Mouse (Mus musculus) G1E (cell line): ENCODE measurements at regions not wholly inside any gene's neighbourhood (a gene's known extent, or its start where the extent isn't known, plus 50 kb on each side); places are given as distances from the start of the nearest gene placed in this dataset.

ENCODE experiments used
- CTCF ChIP-seq: IDR thresholded peaks from 2 replicates; pipeline ENCODE4 v1.5.1; 2012; ENCODE audit warnings: low read depth, low read length, inconsistent platforms, mixed read lengths
- GATA1 ChIP-seq: IDR thresholded peaks from 2 replicates; pipeline ENCODE4 v1.6.1; 2012; ENCODE audit warnings: borderline replicate concordance, low read length, inconsistent platforms, mixed read lengths
- POLR2AphosphoS5 ChIP-seq: IDR thresholded peaks from 2 replicates; pipeline ENCODE4 v1.6.1; 2012; ENCODE audit warnings: low read depth, low read length, inconsistent platforms; ENCODE audit not compliant: insufficient replicate concordance
- TAL1 ChIP-seq: conservative IDR thresholded peaks from 2 replicates; pipeline ENCODE4 v1.6.1; 2012; ENCODE audit warnings: low read depth, low read length, inconsistent platforms, mixed read lengths

DNA sequence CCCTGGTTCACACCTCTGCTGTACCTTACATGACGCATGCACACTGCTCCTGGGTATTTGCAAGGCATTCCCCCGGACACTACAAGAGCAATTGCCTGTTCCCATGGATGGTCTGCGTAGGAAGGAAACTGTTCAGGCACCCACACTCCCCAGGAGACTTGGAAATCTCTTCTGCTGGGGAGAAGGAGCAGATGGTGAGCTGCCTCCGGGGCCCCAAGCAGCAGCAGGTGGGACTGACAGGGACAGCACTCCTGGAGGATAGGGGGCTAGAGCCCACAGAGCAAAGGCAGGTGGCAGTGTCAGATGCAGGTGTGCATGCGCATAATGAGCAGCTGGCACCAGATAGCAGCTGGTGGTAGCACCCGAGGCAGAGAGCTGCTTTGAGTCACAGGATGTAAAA is 72.5 kb upstream of the Hs6st1 start:
- TF ChIP-seq TAL1 (no peak), GATA1 (no peak), CTCF (no peak), POLR2AphosphoS5 (no peak)
